Mouse (Mus musculus) erythroid progenitor cell, adult 5-6 weeks (primary cell): ENCODE measurements around the gene Lrmda. TPM values are rescaled to one million over a fixed set of nuclear protein-coding genes. Genes with fewer than 3 reads are reported as not detected.
"Not testable (repeated sequence)": the region's sequence is repeated elsewhere in the genome, so short reads cannot be mapped to it uniquely, and the experiment has no call there.

Source experiments
- ATAC-seq: replicated peaks from 2 replicates; pipeline ENCODE4 v1.8.0; 2016; ENCODE audit warnings: moderate number of reproducible peaks, mild to moderate bottlenecking, moderate TSS enrichment, inconsistent platforms; ENCODE audit not compliant: poor library complexity, low FRiP score, severe bottlenecking
- total RNA-seq, 2 experiments: library from RNA; stranded (forward) in 1 of 2; stranded (reverse) in 1 of 2; fragments of 150-400 nt in 1 of 2; fragments of 186-747, 209-891 nt in 1 of 2; gene quantifications; 2 replicates each; pipeline versions ENCODE4 v1.2.3 to v1.2.4; 2015 to 2017; ENCODE audit warnings: low replicate concordance in 2 of 2

Lrmda gene
- total RNA-seq, 2 experiments from 2014 or later, result 12.2 TPM; not detected in 1

GRCm38 (mm10) chr14:22800020-22800419, 780.5 kb downstream of the Lrmda start:
- no peak for ATAC-seq

DNA sequence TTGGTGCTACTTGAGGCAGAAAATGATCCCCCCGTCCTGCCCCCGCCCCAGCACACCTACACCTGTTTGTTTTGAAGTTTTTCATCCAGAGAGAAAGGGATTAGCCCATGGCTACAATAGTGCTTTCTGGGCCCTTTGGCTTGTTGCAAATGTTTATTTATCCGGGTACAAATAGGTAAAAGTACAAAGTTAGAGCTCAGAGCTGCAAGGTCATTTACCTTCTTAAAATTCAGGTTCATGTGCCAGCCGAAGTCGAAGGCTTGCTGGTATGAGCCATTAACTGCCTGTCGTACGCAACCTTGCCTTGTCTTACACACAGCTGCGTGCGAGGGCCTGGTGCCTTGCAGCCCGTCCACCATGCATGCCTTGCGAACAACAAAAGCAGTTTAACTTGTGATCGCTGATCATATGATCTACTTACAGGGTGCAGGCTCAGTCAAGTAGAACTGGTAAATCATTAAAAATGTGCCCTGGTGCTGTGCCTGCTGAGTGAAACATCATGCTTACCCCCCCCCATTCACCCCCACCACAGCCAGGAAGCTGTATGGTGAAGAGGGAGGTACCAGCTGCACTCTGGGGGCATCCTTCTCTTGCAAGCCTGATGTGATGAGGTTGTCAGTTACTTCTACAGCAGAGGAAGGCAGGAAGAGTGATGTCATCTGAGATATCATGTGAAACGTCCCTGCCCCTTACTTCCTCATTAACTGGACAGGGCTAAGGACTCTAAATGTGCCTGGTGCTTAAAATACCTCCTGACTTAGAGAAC, 781.5 kb downstream of the Lrmda start:
- no peak for ATAC-seq

DNA sequence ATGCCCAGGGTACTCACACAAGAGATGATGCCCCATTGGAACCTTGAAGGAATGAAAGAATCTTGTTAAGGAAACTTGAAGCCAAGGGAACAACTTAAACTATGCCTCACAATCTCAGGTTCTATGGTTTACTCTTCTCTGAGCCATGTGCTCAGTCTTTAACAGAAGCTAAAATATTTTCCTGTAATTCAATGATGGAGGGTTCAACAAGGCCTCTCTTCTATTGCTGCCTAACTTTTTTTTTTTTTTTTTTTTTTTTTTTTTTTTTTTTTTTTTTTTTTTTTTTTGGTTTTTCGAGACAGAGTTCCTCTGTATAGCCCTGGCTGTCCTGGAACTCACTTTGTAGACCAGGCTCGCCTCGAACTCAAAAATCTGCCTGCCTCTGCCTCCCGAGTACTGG, 782.2 kb downstream of the Lrmda start:
- not testable (repeated sequence) for ATAC-seq

DNA sequence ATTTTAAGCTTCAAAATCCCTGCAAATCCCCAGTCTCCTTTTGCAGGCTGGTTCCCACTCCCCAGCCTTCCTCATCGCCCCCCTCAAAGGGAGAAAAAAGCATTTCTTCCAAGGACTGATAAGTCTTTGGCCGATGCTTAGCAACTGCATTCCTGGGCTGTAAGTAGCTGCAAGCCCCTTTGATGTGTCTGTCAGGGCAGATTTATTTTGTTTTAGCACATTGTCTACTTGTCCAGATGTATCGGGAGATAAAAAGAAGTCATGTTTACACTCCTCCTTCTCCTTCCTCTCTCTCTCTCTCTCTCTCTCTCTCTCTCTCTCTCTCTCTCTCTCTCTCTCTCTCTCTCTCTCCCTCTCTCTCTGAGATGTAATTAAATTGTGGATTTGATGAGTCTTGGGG, 787.8 kb downstream of the Lrmda start:
- ATAC-seq, result no peak

DNA sequence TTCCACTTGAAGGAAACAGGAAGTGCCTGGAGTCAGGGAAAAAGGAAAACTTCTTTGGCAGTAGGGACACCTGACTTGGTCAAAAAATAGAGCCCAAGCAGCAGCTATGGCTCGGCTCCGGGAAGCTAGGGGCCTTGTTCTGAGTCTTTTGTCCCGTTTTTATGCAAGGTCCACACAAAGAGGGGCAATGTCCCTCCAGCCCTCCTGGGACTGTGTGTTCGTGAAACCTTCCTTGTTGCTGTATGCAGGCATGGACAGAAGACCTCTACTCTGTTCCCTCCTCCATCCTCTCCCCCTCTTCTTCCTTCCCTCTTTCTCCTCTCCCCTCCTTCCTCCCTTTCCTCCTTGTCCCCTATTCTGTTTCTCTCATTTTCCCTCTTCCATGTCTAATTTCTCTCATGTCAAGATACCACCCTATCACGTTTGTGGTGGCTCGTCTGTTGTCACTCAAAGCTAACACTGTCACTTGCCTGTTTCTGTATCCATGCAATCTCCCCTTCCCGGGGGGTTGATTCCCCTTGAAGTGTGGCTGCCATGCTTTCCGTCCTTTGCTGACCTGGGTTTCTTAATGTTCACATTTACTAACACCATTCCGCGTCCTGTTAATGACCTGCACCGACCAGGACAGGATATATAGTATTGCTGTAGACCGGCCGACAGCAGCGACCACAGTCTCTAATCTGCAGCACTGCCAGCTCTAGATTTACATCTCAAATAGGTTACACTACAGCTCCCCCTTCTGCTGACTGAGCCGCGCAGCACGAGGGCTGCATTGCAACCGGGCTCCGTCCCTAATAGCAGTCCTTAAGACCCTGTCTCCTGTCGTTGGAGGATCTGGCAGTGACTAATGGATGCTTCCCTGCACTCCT, 788.4 kb downstream of the Lrmda start:
- ATAC-seq, result no peak

DNA sequence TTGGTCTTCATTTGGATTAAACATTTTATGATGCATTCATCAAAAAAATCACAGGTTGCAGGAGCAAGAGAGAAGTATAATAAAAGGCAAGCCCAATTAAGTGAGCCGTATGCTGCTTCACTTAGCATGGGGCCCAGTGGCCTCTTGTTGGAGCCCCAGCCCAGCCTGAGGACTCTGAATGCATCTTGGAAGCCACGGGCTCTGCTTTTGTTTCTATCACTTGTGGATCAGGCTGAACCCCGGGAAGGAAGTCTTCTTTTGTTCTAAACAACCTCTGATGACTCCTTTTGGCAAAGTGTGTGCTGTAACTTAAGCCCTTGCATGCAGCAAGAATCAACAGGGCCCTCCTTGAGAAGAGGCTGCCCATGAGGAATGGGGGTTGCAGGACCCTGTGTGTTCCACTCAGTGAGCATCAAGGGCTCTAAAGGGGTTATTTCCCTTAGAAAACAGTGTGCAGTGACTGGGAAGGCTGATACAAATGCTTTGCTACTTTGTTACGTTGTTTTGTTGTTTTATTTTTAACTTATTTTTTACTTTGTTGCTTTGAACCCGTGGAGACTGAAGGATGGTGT, 789.2 kb downstream of the Lrmda start:
- no peak for ATAC-seq

GRCm38 (mm10) chr14:22809229-22809628, 789.7 kb downstream of the Lrmda start:
- ATAC-seq, result no peak

DNA sequence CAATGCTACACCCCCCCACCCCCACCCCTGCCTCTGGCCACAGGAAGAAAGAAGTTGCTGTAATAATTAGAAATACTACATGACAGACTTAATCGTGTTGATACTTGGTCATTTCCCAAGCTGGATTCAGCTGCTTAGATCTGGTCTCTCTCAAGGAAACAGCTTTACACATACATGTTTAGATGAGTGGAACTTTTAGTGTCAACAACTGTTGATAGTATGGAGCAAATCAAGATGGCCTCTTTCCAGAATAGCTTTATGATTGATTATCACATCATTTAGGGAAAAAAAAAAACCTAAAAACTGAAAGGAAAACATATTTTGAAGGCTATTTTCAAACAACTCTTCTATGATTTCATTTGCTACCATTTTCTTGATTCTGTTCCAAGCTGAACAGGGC, 791.0 kb downstream of the Lrmda start:
- ATAC-seq, result no peak

DNA sequence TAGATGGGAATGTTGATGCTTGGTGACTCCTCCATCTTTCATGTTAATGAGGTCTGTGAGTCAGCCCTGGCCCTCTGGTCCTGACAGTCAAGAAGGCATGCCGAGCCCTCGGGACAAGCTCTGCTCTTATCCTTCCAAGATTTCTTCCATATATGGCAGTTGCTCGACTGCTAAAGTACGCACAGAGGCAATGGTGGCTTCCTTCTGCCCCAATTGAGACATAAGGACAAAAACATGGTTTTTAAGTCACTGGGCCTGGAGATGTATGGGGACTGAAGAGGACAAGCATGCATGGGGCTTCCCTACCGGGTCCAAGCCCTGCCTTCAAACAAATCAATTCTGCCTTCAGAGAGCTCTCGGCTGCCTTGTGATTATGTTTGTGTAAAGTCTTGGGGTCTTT, 793.3 kb downstream of the Lrmda start:
- ATAC-seq, result no peak

DNA sequence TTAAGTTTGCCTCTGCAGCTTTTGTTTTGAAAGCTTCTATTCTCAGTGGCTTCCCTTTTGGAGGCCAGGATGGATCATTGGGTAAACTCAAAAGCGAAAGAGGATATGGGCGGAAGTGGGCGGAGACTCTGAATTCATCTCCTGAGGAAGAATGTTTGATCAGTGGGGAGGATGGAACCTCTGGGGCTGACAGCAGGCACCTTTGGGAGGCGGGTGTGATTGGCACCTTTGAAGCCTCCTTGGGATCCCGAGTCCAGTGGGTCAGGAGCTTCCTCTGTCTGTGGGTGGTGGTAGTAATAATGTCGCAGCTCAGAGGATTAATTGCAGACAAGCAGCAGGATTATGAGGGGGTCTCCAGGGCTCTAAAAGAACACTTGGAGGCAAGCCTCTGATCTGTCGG, 793.9 kb downstream of the Lrmda start:
- no peak for ATAC-seq

DNA sequence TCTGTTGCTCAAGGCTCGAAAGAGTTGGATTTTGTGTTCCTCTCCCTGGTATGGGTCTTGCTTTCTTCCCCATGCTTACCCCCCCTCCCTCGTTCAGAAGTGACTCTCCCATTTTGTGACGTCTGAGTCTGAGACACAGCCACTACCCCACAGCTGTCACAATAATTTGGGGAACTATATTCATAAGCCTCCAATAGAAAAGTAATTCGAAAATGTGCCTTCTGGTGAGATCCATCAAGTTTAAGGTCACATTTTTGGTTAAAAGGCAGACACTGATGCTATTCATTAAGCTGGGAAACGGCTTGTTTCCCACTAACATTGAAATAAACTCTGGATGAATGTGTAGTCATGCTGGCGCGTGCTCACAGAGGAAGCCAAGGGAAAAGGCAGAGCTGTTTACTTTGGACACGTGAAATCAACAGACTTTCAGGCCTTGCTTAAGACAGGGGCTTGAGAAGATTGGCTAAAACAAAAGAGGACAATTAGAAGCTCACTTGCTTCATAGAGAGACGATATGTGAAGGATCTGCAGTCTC, 795.4 kb downstream of the Lrmda start:
- ATAC-seq, result no peak

DNA sequence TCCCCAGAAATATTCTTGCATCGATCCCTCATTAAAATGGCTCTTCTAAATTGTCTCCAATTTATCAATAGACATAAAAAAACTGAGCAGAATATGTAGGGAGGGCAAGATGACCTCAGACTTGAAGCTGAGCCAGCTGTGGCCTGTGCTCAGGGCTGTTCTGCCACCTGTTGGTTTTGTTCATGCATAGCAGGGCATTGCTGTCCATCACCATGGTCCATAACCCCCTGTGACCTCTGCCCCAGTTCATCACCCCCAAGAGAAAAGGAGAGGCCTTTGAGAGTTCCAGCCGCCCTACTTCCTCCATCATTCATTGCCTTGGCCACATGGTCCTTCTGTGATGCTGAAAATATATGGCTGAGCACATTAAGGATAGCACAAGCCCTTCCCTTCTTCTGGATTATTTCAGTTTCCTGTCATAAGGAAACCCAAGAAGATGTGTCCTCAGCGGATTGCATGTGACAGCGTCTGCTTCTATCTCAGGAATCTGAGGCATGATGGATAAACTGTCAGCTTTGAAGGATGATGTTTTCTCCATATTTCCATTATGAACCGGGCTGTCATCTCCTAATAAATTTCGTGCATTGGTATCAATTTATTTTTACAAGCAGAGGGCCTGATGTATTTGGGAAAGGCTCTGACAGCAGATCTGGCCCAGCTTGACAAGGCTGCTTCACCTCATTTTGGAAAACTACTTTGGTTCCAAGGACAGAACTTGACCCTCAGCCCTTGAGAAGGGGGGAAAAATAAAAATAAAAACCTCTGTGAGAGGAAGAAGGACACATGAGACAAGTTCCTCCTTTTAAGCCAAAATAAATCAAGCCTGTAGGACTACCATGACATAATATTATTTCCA, 798.1 kb downstream of the Lrmda start:
- ATAC-seq, result no peak

GRCm38 (mm10) chr14:22818202-22818530, 798.7 kb downstream of the Lrmda start:
- ATAC-seq, result no peak

GRCm38 (mm10) chr14:22822942-22823341, 803.4 kb downstream of the Lrmda start:
- ATAC-seq, result no peak

- no peak for ATAC-seq
These were observed 807.3 kb downstream of the Lrmda start for GRCm38 (mm10) chr14:22826825-22827224.

- ATAC-seq, result no peak
These were observed 817.5 kb downstream of the Lrmda start for GRCm38 (mm10) chr14:22837058-22837457.

- ATAC-seq, result no peak
These were observed 821.6 kb downstream of the Lrmda start for GRCm38 (mm10) chr14:22841136-22841535.

- no peak for ATAC-seq
These were observed 824.5 kb downstream of the Lrmda start for GRCm38 (mm10) chr14:22844006-22844405.

DNA sequence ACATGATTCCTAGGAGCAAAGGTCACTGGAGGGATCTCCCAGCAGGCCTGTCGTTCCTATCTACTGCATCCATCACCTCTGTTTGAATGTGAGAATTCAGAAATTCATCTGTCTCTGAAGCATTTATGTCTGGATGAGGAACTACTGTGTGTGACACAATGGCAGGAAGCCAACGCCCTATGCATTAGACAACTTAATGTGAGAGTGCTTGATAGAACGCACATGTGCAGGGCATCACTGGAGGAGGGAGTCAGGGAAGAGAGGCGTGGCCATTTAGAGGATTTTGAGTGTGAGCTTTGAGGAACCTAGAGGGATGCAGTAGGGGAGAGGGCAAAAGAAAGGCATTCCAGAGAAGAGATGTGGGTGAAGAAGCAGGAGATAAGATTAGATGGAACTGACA, 825.9 kb downstream of the Lrmda start:
- no peak for ATAC-seq
